Mouse (Mus musculus) midbrain, embryonic 11.5 days (tissue): ENCODE data around the gene Gnrhr. TPM values are rescaled to one million over a fixed set of nuclear protein-coding genes. Genes with fewer than 3 reads are reported as not detected.
A peak's percentile ranks its signal among the peaks of the same experiment; 100 is the strongest.

Experiments used
- ATAC-seq: fragments of 200-750 bp; cut with Nextera tagmentation; 2 replicates; pipeline ENCODE4 v1.8.0; 2017; ENCODE audit warnings: moderate TSS enrichment, moderate library complexity; ENCODE audit not compliant: low FRiP score
- DNase-seq: peaks from one replicate; pipeline ENCODE4 v3.0.0; 2015; ENCODE audit warnings: low spot score; ENCODE audit errors: missing footprints
- H3K27ac ChIP-seq: fragments of 300-500 bp; sonication (generic); 2 replicates; pipeline ENCODE4 v1.5.1; 2014; ENCODE audit warnings: low read depth, low read length
- H3K27me3 ChIP-seq: fragments of 300-500 bp; sonication (generic); 2 replicates; pipeline ENCODE4 v1.6.1; 2014; ENCODE audit warnings: mild to moderate bottlenecking, low read length, moderate library complexity, mixed read lengths; ENCODE audit not compliant: control insufficient read depth, insufficient read depth
- H3K36me3 ChIP-seq: fragments of 300-500 bp; sonication (generic); 2 replicates; pipeline ENCODE4 v1.6.1; 2014; ENCODE audit warnings: mild to moderate bottlenecking, low read length, moderate library complexity, mixed read lengths; ENCODE audit not compliant: control insufficient read depth, insufficient read depth
- H3K4me1 ChIP-seq: fragments of 300-500 bp; sonication (generic); 2 replicates; pipeline ENCODE4 v1.6.1; 2014; ENCODE audit warnings: low read length; ENCODE audit not compliant: control insufficient read depth, insufficient read depth
- H3K4me2 ChIP-seq: fragments of 300-500 bp; sonication (generic); 2 replicates; pipeline ENCODE4 v1.6.1; 2014; ENCODE audit warnings: mild to moderate bottlenecking, moderate library complexity
- H3K4me3 ChIP-seq: fragments of 300-500 bp; sonication (generic); 2 replicates; pipeline ENCODE4 v1.5.1; 2014; ENCODE audit warnings: low read depth, low read length
- H3K9ac ChIP-seq: fragments of 300-500 bp; sonication (generic); 2 replicates; pipeline ENCODE4 v1.6.1; 2014; ENCODE audit warnings: low read length
- H3K9me3 ChIP-seq: fragments of 300-500 bp; sonication (generic); 2 replicates; pipeline ENCODE4 v1.6.1; 2016; ENCODE audit warnings: low read length; ENCODE audit not compliant: control insufficient read depth
- WGBS: fragments of 180-500 bp; shearing (Covaris S2); extraction: QIAGEN DNeasy Blood & Tissue Kit; methylation state at CpG from one replicate; pipeline ENCODE4 v1.1.7; 2014; 5-methylcytosine and 5-hydroxymethylcytosine counted together
- polyA plus RNA-seq: library from polyadenylated mRNA; unstranded; fragments of >200 nt; fragmentation: Nextera tagmentation; extraction: Ambion mirVana; gene quantifications from 2 replicates; pipeline ENCODE4 v1.2.1, GENCODE M21; 2014

Gnrhr gene
- polyA plus RNA-seq, result not detected in 2 replicates

DNA sequence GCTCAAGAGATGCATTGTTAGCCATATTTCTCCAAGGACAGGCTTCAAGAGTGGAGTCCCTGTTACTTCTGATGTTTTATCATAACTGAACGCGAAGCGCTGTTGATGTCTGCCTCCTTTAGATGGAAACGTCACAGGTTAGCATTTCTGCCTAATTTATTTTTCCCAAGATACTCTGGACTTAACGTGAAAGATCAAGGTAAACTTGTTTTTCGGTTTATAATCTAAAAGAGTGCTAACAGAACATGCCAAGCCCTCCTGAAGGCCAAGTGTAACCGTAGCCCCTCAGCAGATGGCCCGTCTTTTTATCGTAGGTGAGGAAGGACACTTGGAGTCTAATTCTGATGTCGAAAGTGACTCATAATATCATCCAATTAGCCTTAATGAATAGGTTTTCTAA, at the start of gene Gnrhr:
Gene Gnrhr, minus strand, starts transcription at position 101 of the 400 bp plus-strand sequence.
- WGBS, result 92% methylated on average over 10 of the region's 10 CpGs
- Histone ChIP-seq H3K4me1 (no peaks in the 10 kb centered on the region), H3K36me3 (no peaks in the 10 kb centered on the region), H3K9me3 (no peaks in the 10 kb centered on the region), H3K27ac (no peak within 1 kb of the TSS), H3K4me3 (no peak within 1 kb of the TSS), H3K27me3 (no peaks in the 10 kb centered on the region), H3K9ac (no peak within 1 kb of the TSS), H3K4me2 (no peak within 1 kb of the TSS)
- ATAC-seq (no peak), DNase-seq (no peak)

DNA sequence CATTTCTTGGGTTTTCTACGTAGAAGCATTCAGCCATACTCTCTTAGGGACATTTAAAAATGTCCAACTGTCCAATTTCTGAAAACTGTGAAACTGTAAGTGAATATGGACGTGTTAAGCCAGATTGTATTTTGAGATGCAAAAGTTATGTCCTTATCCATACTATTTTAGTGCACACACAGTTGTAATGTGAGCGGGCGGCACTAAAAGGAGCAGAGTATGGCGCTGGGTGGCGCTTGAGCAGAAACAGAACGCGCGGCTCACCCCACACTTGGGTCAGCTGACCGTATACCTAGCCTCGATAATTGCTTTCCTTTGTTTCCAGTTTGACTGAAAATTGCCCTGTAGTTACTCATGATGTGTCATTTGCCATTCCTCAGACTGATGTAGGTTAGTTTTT, 48.9 kb upstream of the Gnrhr start:
- H3K9ac ChIP-seq, result no peak overlapping the region
- H3K9me3 ChIP-seq, result no peaks in the 10 kb centered on the region
- H3K36me3 ChIP-seq, result no peaks in the 10 kb centered on the region
- DNase-seq (no peak), ATAC-seq (no peak)
- no peak overlapping the region for H3K4me3 ChIP-seq
- no peak overlapping the region for H3K4me2 ChIP-seq
- no peak overlapping the region for H3K27ac ChIP-seq
- no peaks in the 10 kb centered on the region for H3K4me1 ChIP-seq
- H3K27me3 ChIP-seq, result no peaks in the 10 kb centered on the region
- 92% methylated on average over 11 of the region's 11 CpGs for WGBS

DNA sequence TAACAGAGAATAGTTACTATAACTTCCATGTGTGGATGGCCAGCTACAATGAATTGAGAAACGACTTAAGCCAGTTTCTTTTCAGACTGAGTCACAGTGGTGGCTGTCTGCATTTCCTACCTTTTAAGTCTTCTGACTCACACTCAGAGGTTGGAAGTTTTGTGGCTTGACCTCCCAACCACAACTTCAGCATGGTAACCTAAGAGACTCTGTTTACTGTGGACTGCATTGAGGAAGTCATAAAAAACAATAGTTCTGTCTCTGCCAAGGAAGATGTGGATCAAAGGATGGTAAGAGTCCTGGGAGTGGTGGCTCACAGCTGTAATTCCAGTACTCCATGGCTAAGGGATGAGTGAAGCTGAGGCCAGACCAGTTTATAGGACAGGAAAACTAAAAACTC, 47.2 kb upstream of the Gnrhr start:
- no peak overlapping the region for H3K4me3 ChIP-seq
- H3K4me1 ChIP-seq, result no peaks in the 10 kb centered on the region
- H3K27ac ChIP-seq, result no peak overlapping the region
- H3K36me3 ChIP-seq, result no peaks in the 10 kb centered on the region
- DNase-seq (no peak), ATAC-seq (no peak)
- H3K9me3 ChIP-seq, result no peaks in the 10 kb centered on the region
- 74% methylated on average over 1 of the region's 1 CpGs for WGBS
- no peak overlapping the region for H3K4me2 ChIP-seq
- H3K9ac ChIP-seq, result no peak overlapping the region
- H3K27me3 ChIP-seq, result no peaks in the 10 kb centered on the region

DNA sequence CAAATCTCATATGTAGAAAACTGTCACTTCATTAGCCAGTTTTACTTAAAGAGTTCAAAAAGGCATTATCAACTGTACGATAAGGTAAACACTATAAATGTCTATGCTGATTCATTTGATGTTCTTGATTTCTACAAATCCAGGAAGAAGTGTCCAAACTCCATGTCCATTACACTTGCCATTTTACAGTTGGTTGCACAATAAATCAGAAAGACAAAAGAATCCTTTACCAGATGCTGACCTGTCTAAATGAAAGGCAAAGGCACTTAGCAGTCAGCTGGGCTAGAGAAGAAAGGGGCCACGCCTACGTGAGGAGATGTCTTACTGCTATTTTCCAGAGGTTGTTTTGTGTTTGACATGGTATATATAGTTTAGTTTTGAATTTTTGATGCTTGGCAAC, 46.6 kb upstream of the Gnrhr start:
- no peaks in the 10 kb centered on the region for H3K36me3 ChIP-seq
- H3K27ac ChIP-seq, result no peak overlapping the region
- no peak overlapping the region for H3K4me2 ChIP-seq
- H3K27me3 ChIP-seq, result no peaks in the 10 kb centered on the region
- no peak for DNase-seq
- H3K9me3 ChIP-seq, result no peaks in the 10 kb centered on the region
- no peak overlapping the region for H3K9ac ChIP-seq
- 85% methylated on average over 3 of the region's 3 CpGs for WGBS
- no peak for ATAC-seq
- H3K4me3 ChIP-seq, result no peak overlapping the region
- no peaks in the 10 kb centered on the region for H3K4me1 ChIP-seq

DNA sequence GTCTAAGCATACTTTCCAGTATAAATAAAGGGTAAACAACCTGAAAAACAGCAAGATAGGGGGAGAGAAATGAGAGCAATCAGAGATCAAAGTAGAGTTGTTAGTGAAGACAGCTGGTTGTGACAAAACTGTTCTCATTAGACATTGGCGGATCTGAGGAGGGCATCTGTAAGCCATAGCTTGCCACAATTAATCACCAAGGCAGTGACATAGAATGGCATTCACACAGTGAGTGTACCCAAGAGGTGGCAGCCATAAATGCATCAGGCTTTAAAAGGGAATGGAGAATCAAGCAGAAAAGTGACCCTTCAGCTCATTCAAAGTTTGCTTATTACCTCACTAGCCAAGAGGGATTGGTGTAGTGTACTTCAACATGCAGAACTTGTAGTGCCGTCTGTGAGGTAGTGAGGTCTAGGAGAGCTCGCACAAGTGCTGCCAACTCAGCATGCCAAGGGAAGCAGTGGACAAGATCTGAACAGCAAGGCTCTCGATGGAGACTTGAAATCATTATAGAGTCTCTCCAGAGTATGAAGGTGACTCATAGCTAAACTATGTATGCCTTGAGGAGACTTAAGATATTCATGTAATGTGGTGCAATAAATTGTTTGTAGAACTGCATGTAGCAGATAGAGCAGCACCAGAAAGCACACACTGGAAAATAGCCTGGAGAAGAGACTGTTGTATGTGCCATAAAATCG, 29.6 kb upstream of the Gnrhr start:
- 93% methylated on average over 5 of the region's 5 CpGs for WGBS
- Histone ChIP-seq H3K4me3 (no peak overlapping the region), H3K4me1 (no peaks in the 10 kb centered on the region), H3K36me3 (no peaks in the 10 kb centered on the region), H3K27ac (no peak overlapping the region), H3K4me2 (no peak overlapping the region), H3K9me3 (no peaks in the 10 kb centered on the region), H3K27me3 (no peaks in the 10 kb centered on the region), H3K9ac (no peak overlapping the region)
- DNase-seq, result no peak
- ATAC-seq, result no peak

DNA sequence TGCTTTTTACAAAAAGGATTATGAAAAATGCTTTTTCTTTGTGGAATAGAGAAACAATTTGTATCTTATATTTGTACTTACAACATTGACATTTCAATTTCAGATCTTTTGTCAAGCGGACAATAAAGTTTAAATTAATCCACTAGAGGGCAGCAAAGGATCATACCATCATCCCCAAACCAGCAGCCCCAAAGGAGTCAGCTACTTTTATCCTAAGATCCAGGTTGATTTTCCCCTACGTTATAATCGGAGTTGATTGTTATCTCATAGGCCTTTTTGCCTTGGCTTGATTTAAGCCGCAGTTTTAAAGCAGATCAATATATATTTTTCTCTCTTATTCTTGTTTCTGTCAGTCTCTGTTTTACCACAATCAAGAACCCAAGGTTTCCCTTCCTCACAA, 6.3 kb downstream of the Gnrhr start:
- Histone ChIP-seq H3K9ac (no peak overlapping the region), H3K36me3 (no peaks in the 10 kb centered on the region), H3K27me3 (no peaks in the 10 kb centered on the region), H3K9me3 (no peaks in the 10 kb centered on the region), H3K27ac (no peak overlapping the region), H3K4me2 (no peak overlapping the region), H3K4me1 (no peaks in the 10 kb centered on the region), H3K4me3 (no peak overlapping the region)
- WGBS, result 21% methylated on average over 4 of the region's 4 CpGs
- DNase-seq (peak; percentile 93), ATAC-seq (peak; percentile 74)

DNA sequence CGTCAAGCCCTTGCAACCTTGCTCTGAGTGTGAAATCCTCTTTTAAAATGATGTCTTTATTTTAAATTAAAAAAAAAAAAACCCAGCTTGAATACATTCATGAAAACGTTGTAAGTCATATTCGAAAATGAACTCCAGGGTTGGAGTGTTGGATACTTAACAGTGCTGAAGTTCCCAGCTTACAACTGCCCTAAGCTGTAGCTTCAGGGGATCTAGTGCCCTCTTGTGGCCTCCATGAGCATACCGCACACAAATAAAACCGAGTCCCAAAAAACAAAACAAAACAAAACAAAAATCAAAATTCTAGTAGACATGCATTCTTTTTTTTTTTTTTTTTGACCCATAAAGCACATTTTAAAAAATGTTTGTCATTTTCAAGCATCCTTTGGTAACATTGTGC, 6.9 kb downstream of the Gnrhr start:
- ATAC-seq (no peak), DNase-seq (no peak)
- no peak overlapping the region for H3K4me3 ChIP-seq
- no peaks in the 10 kb centered on the region for H3K9me3 ChIP-seq
- H3K36me3 ChIP-seq, result no peaks in the 10 kb centered on the region
- 21% methylated on average over 5 of the region's 5 CpGs for WGBS
- no peaks in the 10 kb centered on the region for H3K4me1 ChIP-seq
- no peaks in the 10 kb centered on the region for H3K27me3 ChIP-seq
- H3K9ac ChIP-seq, result no peak overlapping the region
- H3K4me2 ChIP-seq, result no peak overlapping the region
- H3K27ac ChIP-seq, result no peak overlapping the region

DNA sequence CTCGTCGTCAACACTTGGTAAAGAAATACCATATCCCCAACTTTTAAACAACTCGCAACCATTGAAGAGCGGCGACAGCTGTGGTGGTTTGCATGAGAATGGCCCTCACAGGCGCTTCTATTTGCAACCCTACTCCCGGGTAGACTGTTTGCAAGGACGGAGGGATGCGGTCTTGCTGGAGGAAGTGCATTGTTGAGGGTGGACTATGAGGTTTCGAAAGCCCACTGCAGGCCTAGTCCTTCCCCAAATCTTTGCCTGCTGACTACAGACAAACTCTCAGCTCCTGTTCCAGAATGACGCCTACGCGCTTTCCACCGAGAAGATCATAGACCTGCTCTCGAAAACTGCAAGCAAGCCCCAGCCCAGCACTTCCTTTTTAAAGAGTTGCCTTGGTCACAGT, 7.4 kb downstream of the Gnrhr start:
- Histone ChIP-seq H3K9me3 (no peaks in the 10 kb centered on the region), H3K4me2 (no peak overlapping the region), H3K36me3 (no peaks in the 10 kb centered on the region), H3K4me3 (no peak overlapping the region), H3K9ac (no peak overlapping the region), H3K27ac (no peak overlapping the region), H3K4me1 (no peaks in the 10 kb centered on the region), H3K27me3 (no peaks in the 10 kb centered on the region)
- no peak for DNase-seq
- WGBS, result 42% methylated on average over 15 of the region's 15 CpGs
- ATAC-seq, result no peak

DNA sequence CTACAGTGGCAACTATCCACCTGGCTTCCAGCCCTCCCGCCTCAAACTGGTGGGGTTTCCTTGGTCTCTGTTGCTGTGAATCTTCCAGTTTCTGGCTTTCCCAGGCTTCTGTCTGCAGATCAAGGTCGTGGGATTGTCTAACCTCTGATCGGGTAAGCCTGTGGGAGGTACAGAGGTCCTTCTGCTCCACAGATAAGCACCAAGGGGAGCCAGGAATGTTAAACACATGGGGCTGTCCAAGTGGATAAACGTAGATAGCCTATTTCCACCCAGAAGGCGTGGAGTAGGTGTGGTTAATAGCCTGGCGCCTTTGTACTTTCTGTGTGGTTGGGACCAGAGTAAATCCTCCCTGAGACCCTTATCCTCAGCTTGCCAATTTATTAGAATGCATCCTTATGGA, 10.3 kb downstream of the Gnrhr start:
- 82% methylated on average over 6 of the region's 6 CpGs for WGBS
- ATAC-seq (no peak), DNase-seq (no peak)
- no peak overlapping the region for H3K27ac ChIP-seq
- H3K36me3 ChIP-seq, result no peaks in the 10 kb centered on the region
- no peak overlapping the region for H3K4me3 ChIP-seq
- H3K4me1 ChIP-seq, result no peaks in the 10 kb centered on the region
- H3K9me3 ChIP-seq, result no peaks in the 10 kb centered on the region
- H3K4me2 ChIP-seq, result no peak overlapping the region
- H3K9ac ChIP-seq, result no peak overlapping the region
- H3K27me3 ChIP-seq, result no peaks in the 10 kb centered on the region
